Mouse (Mus musculus) urinary bladder, postnatal 10 days (tissue): ENCODE measurements around the gene Gm867.

Experiments
- DNase-seq: peaks from one replicate; pipeline ENCODE4 v3.0.0; 2022; ENCODE audit warnings: low spot score

Gm867 gene

DNA sequence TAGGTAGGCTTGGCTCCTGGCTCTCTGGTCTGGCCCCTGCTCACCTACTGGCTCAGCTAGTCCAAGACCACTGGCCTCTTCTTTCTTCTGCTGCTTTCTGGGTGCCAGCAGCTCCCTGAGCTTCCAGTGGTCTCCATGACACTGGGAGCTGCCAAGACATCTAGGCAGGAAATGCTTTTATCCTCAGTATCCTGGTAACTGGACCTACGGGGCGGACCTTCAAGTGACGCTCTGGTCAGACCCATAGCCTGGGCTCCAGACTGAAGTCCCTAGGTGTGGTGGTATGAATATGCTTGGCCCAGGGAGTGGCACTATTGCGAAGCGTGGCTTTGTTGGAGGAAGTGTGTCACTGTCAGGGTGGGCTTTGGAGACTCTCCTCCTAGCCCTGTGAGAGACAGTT lies at the start of gene Gm867:
TSS of gene Gm867 (minus strand) at position 153 of the 400 bp plus-strand sequence.
- no peak for DNase-seq

DNA sequence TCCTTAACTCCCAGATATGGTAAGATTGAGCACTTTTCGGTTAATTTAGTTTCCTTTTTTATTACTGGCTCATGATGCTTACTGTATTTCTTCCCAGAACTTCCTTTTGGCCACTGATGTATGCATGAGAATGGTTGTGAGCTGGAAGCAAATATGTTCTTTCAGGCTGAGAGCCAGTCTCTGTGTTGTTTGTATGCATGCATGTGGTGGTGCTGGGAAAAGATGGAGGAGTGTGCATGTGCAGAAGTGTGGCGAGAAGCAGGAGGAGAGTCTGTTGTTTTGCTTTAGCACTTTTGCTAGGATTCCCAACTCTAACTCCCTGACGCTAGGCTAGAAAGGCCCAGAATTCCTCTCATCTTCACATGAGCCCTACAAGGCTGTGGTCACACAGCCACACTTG lies 39.0 kb upstream of the Gm867 start:
- no peak for DNase-seq

- DNase-seq = no peak
Observed at GRCm38 (mm10) chr10:75978835-75979157, 38.3 kb upstream of the Gm867 start.

GRCm38 (mm10) chr10:75978119-75978834 lies 37.8 kb upstream of the Gm867 start:
- DNase-seq = no peak

GRCm38 (mm10) chr10:75975216-75975615 lies 34.7 kb upstream of the Gm867 start:
- DNase-seq = no peak

DNA sequence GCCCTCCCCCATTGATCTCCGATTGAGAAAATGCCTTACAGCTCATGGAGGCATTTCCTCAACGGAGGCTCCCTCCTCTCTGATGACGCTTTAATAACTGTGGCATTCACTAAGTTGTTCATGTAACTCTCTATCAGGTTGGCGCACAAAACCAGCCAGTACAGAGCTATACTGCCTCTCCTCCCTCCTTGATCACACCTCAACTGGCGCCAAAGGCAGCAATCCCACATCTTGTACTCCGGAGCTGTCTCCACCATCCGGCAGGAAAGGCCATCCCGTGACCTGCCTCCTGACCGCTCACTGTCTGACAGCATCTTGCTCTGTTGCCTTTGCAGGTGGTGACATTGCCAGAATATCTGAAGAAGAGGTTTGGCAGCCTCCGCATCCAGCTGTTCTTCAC lies 33.4 kb upstream of the Gm867 start:
- DNase-seq = no peak

- DNase-seq = no peak
Observed at GRCm38 (mm10) chr10:75954381-75954811, 13.9 kb upstream of the Gm867 start, which contains the start of gene Gm5134. Gene Gm5134, plus strand, starts transcription at chr10:75954514.

DNA sequence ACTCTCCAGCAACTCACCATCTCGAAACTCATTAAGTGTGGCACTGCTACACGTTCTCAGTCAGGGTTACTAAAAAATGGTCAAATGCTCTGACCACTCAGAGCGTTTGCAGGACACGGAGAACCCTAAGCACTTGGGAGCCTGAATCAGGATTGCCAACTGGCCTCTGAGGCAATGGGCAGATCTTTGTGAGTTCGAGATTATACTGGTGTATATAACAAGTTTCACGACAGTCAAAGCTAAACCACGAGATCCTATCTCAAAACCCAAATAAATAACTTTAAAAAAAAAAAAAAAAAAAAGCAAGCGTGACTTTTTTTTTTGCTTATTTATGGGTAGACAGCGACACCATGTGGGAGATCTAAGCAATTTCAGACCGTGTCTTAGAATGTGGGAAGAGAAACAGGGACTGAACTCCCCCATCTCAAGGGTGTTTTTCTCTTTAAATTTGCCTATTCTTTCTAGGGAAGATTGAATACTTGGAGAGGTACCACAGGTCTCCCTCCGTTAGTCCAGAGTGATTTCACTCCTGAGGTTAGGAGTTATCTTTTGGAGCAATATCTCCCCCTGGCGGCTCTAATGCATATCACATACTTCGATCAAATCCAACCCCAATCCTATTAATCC lies 11.1 kb upstream of the Gm867 start:
- DNase-seq = no peak

DNA sequence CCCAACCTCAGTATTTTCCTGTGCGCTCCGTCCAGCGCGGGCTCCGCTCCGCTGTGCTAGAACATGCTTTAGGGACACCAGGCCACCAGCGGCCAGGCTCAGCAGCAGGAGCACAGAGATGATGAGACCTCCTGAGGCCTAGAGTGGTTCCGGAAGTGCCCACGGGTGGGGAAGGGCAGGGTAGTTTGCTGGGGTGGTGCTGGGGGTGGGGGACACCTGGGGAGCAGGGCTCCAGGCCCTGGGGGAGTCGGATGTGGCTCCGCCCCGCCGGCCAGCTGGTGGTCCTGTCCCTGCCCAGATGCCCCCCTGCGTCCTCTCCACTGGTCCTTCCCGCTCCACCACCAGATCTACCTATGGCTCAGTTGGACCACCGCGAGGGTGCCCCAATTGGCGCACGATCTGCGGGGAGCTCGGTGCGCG lies 10.3 kb upstream of the Gm867 start:
- no peak for DNase-seq

- no peak for DNase-seq
Observed at GRCm38 (mm10) chr10:75949053-75950045, 8.9 kb upstream of the Gm867 start.

DNA sequence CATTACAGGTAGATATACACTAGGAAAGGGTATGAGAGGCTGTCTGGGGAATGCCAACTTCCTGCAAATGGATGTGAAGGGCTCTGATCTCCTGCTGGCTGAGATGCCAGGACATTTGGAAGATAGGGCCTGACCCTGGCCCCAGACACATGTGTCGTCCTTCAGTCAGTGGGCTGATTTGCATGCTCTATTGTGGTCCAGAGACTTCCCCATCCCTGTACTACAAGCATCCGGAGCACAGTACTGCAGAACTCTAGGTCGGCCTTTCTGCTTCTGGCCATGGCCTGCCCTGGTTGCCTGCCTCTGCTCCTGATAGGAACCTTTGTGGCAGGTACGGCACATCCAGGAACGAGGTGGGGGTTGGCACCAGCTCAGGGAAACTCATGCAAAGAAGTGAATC lies 7.6 kb upstream of the Gm867 start:
- no peak for DNase-seq

DNA sequence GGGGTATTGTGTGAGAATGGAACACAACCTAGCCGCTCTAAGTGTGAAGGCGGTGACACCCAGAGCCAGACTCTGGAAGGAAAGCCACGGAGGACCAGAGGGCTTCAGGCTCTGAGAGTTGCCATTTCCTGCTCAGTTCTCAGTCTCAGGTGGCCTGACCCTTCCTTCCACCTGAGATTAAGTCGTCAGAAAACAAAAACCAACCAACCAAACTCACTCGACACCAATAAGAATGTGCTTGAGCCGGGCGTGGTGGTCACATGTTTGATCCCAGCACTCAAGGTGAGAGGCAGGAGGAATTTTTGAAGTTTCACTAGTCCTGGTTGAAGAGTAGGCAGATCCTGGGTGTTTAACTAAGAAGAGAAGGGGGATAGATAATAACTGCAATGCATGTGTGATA lies 5.4 kb upstream of the Gm867 start:
- DNase-seq = no peak

DNA sequence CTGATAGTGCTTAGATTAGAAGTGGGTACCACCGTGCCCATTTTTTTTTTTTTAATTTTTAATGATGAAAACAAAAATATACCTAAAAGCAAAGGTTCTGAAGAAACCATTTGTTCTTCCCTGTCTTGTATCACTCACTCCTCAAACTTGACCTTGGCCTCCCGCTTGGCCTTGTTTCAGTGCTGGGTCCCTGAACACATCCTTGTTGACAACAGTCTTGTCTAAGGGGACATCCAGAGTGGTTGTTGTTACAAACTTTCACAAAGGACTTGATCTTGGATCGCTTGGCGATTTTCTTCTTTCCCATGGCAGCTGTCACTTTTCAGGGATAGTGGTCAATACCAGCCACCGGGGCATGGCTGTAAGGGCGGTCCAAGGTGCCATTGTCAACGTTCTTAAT lies 4.7 kb upstream of the Gm867 start:
- DNase-seq = no peak

GRCm38 (mm10) chr10:75944066-75944772 lies 3.7 kb upstream of the Gm867 start:
- DNase-seq = no peak

DNA sequence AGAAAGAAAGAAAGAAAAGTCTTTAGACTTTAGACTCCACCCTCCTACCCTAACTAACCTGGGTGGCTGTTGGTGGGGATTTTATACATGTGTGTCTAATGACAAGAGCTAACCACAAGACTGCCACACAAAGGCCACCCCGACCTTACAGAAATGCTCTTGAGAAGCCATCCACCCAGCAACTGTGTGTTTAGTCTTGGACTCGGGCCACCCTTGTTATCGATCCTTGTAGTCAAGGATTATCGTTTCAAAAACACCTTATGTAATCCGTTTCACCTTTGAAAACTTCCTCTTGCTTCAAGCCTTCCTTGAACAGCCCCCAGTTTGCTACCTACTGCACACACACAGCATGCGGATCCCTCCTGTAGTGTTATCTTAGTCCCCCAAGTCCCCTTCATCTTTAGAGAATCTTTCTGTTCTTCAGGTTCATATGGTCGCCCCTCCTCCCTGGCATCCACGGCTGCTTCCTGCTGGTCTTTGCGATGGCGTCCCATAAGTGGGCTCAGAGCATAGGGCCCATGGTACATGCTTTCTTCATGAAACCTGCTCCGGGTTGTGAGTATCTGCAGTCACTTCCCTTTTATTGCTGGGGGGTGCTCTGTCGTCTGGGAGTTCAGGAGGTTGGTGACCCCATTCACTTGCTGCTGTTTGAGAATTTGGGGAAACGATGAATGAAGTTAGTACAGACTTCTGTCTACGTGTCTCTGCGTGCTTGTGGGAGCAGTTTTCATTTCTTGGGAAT lies 2.4 kb upstream of the Gm867 start, which contains the start of gene Vpreb3:
TSS of gene Vpreb3 (plus strand) at position 322 of the 742 bp plus-strand sequence.
- DNase-seq = no peak

- DNase-seq = no peak
Observed at GRCm38 (mm10) chr10:75941042-75941824, 761 bp upstream of the Gm867 start.

GRCm38 (mm10) chr10:75939481-75940234 lies 814 bp downstream of the Gm867 start:
- DNase-seq = no peak

GRCm38 (mm10) chr10:75937851-75938643 lies 2.4 kb downstream of the Gm867 start:
- no peak for DNase-seq
